Mouse (Mus musculus) induced T-regulatory cell, adult 2 months (primary cell): ENCODE data around the gene Adck1.

ENCODE experiments used
- DNase-seq: peaks from one replicate; pipeline ENCODE4 v3.0.0-alpha.2; 2012; ENCODE audit warnings: low read depth

Gene Adck1

GRCm38 (mm10) chr12:88426926-88427325, 66.6 kb downstream of the Adck1 start:
- DNase-seq: no peak

DNA sequence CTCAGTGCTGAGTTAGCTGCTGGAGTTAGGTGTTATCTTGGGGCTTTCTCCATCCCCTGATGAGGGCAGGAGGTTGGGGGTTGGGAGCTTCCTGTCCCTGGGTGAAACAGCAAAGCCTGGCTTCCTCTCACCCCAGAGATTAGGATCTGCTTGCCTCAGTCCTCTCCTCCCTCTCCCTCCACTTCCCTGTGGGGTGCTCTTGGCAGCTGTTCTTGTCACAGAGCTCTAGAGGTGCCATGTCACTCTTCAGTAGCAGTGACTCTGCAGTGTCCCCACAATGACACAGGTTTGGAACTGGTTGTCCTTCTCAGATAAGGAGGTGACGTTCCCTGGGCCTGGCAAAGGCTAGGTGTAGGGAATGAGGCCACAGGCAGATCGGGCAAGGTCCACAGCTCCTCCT, 68.4 kb downstream of the Adck1 start:
- DNase-seq: peak; percentile 57

GRCm38 (mm10) chr12:88432277-88432676, 71.9 kb downstream of the Adck1 start:
- DNase-seq: no peak

DNA sequence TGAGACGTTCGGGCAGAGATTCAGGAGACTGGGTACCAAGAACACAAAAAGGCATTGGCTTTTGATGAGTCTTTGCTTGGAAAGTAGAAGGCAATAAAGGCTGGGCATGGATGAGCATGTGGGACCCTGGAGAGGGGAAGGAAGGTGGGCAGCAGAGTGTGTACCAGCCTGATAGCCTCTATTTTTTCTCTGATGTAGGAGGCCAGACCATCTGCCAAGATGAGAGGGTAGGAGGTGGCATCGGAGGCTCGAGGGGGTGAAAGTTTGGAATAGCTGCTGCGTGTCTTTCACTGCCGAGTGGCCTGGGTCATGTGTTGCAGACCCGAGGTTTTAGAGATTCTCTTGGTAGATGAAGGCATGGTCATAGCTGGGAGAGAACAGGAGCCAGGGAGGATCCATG, 72.8 kb downstream of the Adck1 start:
- DNase-seq: no peak

- peak; percentile 24 for DNase-seq
Measured at GRCm38 (mm10) chr12:88436962-88437750, 76.8 kb downstream of the Adck1 start.

GRCm38 (mm10) chr12:88441922-88442809, 81.8 kb downstream of the Adck1 start:
- DNase-seq: no peak

GRCm38 (mm10) chr12:88444040-88444439, 83.7 kb downstream of the Adck1 start:
- DNase-seq: no peak

- DNase-seq: peak; percentile 22
Measured at GRCm38 (mm10) chr12:88445471-88445870, 85.1 kb downstream of the Adck1 start.

DNA sequence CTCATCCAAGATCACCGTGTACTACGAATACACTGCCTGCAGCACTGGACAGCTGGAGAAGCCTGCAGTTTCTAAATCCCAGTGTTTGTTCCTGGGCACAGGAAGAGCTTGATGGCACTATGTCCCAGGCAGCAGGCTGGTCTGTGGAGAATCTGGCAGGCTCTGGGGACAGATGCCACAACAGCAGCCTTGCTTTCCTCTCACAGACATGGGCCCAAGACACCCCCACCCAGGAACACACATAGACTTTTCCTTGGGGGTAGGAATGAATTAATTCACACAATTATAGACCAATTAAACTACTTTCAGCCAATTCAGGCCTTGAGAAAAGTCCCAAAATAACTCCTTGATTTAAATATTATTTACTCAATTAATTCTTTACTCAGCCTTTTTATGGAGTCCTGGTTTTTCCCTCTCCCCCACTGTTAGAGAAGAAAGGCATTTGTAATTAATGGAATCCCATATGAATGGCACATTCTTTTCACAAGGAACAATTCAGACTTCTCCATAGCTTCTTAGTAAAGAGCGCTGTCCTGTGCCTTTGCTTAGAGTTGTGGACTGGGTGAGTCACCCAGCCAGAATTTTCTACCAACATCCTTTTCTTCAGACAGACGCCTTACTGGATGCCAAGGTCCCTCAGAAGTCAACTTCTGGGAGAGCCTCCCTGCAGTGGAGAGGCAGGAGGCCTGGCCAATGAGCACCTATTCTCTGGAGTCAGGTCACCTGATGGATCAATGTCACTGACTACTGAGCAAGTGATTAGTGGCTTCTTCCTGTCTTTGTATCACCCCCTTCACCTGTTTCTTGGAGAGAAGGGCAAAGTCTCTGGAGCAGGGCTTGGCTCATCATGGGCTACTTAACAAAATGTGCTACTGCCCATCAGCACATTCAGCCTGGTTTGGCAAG, 90.6 kb downstream of the Adck1 start:
- no peak for DNase-seq

DNA sequence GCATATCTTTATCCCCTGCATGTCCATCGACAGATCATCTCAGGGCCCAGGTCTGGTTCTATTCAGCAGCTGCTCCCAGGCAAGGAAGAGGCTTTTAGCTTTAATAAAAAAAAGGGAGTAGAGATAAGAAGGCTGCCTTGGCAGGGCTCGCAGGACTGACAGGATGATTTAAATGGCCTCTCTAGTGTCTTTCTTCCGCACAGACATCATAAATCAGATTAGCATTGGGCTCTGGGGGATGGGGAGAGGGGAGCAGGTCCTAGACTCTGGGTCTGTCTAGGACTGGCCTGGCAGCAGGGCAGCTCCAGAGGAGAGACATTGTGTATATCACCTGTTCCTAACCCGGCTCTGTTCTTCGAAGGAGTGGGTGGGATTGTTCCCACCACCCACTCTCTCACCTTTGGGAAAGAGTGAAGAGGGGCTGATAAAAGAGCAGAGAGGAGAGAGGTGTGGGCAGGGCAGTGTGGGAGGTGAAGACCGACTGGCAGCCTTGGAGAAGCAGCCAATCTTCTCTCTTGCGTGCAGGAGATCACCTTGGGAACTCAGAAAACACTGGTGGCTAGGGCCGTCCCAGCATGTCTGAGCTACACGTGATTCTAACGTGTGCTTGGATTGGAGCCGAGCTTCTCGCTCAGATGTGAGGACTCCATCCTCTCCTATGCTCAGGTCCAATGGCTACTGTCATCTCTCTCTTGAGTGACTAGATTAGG, 94.5 kb downstream of the Adck1 start:
- no peak for DNase-seq

DNA sequence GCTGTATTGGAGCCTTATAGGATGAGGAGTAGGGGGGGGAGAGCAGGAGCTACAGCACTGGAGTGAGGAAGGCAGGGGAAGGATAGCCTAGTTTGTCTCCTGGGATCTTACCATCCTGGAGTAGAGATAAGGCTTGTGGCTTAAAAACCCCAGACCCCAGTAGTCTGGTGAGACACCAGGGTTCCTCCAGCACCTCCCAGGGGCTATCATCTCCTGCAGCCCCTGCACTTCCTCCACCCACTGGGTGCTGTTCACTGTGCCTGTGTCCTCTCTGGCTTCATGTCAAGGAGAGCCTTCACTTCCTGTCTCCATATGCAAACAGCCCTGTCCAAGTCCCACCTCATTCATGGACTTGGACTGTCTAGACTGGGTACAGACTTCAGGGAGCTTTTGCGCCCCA, 96.7 kb downstream of the Adck1 start:
- no peak for DNase-seq

- no peak for DNase-seq
Measured at GRCm38 (mm10) chr12:88458936-88459335, 98.6 kb downstream of the Adck1 start.

DNA sequence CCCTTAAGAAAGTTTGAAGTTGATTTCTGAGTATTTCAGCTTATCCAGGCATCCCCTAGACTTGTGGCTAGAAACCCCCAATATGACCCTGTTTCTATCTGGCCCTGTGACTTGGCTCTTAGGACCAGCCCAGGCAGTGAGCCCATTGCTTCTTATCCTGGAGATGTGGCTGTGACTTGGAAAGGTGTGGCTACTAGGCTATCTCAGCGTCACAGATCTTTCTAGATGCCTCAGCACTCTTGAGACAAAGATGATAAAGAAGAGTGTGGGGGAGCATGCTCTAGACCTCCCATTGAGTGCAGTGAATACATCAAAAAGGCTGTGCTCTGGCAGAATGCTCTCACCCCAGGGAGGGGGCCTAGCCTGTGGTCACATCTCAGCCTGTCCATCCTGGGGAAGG, 99.1 kb downstream of the Adck1 start:
- no peak for DNase-seq

GRCm38 (mm10) chr12:88461026-88461425, 100.7 kb downstream of the Adck1 start:
- DNase-seq: no peak

- DNase-seq: no peak
Measured at GRCm38 (mm10) chr12:88463588-88464290, 103.4 kb downstream of the Adck1 start.

GRCm38 (mm10) chr12:88466801-88467200, 106.4 kb downstream of the Adck1 start:
- peak; percentile 75 for DNase-seq

DNA sequence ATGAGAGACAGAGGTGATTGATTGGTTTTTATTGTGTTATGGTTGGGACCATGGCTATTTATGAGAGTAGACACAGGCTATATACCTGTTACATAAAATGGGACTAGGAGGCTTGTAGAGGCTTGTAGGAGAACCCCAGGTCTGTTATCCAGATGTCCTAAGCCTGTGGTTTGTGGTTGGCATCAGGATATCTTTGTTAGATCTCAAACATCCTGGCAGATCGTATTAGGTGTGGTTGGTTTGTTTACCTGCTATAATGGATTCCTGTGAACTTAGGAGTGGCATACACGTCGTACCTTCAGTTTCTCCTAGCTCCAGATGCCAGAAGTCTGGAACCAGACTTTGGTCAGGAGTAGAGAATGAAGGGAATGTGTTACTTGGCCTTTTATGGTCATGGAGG, 106.9 kb downstream of the Adck1 start:
- DNase-seq: peak; percentile 52

GRCm38 (mm10) chr12:88467935-88468465, 107.6 kb downstream of the Adck1 start:
- DNase-seq: peak; percentile 20

- DNase-seq: no peak
Measured at GRCm38 (mm10) chr12:88468691-88469090, 108.3 kb downstream of the Adck1 start.

DNA sequence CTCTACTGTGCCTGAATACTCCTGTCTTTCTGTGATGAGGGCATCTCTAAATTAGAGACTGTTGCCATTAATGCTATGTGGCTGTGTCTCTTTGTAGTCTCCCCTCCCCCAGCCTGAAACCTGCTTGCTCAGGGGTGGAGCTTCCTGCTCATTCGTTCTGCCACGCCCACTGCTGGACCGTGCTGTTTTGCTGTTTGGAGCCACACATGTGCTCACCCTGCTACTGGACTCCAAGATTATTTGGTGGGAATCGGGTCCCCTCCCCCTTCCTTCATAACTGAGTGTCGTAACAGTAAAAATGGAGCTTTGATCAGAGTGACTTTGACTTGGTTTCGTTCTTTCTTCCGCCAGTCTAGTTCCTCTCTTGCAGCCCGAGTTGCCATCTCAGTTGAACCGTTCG, 111.5 kb downstream of the Adck1 start:
- peak; percentile 44 for DNase-seq

DNA sequence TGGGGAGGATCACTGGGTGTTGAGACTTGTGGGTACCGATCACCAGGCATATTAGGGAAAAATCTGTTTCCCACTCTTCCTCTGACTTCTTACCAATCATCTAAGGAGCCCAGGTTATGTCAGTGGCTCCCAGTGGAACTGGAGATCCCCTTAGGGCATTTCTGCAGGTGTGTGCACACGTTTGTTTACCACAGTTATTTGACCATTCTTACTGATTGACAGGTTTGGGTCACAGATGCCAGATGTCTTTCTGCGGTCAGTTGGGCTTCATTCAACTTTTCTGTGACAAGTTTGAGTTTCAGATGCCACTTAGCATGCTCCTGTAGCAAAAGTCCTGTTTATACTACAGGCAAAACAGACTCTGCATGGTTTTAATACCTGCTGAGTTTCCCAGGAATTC, 112.5 kb downstream of the Adck1 start:
- no peak for DNase-seq
